Mouse (Mus musculus) heart, embryonic 12.5 days (tissue): ENCODE measurements around the gene Wasl. TPM values are rescaled to one million over a fixed set of nuclear protein-coding genes. Genes with fewer than 3 reads are reported as not detected.

Experiments used
- ATAC-seq: fragments of 200-750 bp; cut with Nextera tagmentation; 2 replicates; pipeline ENCODE4 v1.8.0; 2017; ENCODE audit warnings: moderate TSS enrichment, moderate library complexity; ENCODE audit not compliant: insufficient number of reproducible peaks, low FRiP score
- H3K27ac ChIP-seq: fragments of 300-500 bp; sonication (generic); 2 replicates; pipeline ENCODE4 v1.5.1; 2016; ENCODE audit warnings: mild to moderate bottlenecking, moderate library complexity; ENCODE audit not compliant: poor library complexity, severe bottlenecking
- H3K27me3 ChIP-seq: fragments of 300-500 bp; sonication (generic); replicated peaks from 2 replicates; pipeline ENCODE4 v1.6.1; 2016; ENCODE audit warnings: mild to moderate bottlenecking, moderate library complexity
- H3K36me3 ChIP-seq: fragments of 300-500 bp; sonication (generic); 2 replicates; pipeline ENCODE4 v1.6.1; 2016; ENCODE audit warnings: mild to moderate bottlenecking, moderate library complexity
- H3K4me1 ChIP-seq: fragments of 300-500 bp; sonication (generic); replicated peaks from 2 replicates; pipeline ENCODE4 v1.6.1; 2016; ENCODE audit warnings: mild to moderate bottlenecking
- H3K4me2 ChIP-seq: fragments of 300-500 bp; sonication (generic); 2 replicates; pipeline ENCODE4 v1.6.1; 2016; ENCODE audit warnings: mild to moderate bottlenecking, moderate library complexity
- H3K4me3 ChIP-seq: fragments of 300-500 bp; sonication (generic); 2 replicates; pipeline ENCODE4 v1.5.1; 2016; ENCODE audit warnings: mild to moderate bottlenecking
- H3K9ac ChIP-seq: fragments of 300-500 bp; sonication (generic); 2 replicates; pipeline ENCODE4 v1.6.1; 2016; ENCODE audit warnings: mild to moderate bottlenecking, moderate library complexity
- H3K9me3 ChIP-seq: fragments of 300-500 bp; sonication (generic); replicated peaks from 2 replicates; pipeline ENCODE4 v1.6.1; 2016; ENCODE audit warnings: mild to moderate bottlenecking, moderate library complexity
- WGBS: fragments of 180-500 bp; shearing (Covaris S2); methylation state at CpG from one replicate; pipeline ENCODE4 v1.1.7; 2016; 5-methylcytosine and 5-hydroxymethylcytosine counted together
- polyA plus RNA-seq: library from polyadenylated mRNA; unstranded; fragments of >200 nt; fragmentation: Nextera tagmentation; extraction: Ambion mirVana; gene quantifications from 2 replicates; pipeline ENCODE4 v1.2.1, GENCODE M21; 2016

The Wasl gene
- polyA plus RNA-seq, 1 experiment from 2014 or later = 66.1 TPM

- no peak overlapping the region for H3K4me3 ChIP-seq
Observed at GRCm38 (mm10) chr6:24585431-24586310, 79.1 kb downstream of the Wasl start.

DNA sequence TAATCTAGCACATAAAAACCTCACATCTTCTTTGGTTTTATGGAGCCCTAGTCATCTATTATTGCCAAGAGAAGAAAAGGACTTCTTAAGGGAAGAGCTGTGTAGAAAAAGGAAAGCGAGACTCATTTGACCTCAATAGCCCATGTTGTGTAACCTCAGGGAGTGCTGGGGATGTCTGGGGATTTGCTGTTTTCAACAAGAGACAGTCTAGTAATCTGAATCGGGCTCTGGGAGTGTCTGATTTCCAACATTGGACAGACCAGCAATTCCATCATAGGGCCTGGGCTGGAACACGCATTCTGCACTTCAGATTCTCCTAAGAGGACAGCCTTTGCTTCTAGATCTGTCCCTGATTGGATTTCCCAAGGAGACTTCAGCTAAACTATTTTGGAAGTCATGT is 81.4 kb downstream of the Wasl start:
- Histone ChIP-seq H3K4me3 (no peak overlapping the region), H3K9me3 (0 out of 2 replicates have a peak, but pooled peaks cover 2% of the 10 kb centered on the region), H3K9ac (no peak overlapping the region), H3K27ac (no peak overlapping the region), H3K36me3 (no peaks in the 10 kb centered on the region), H3K4me1 (peaks cover 26% of the 10 kb centered on the region), H3K4me2 (no peak overlapping the region), H3K27me3 (no peaks in the 10 kb centered on the region)
- no peak for ATAC-seq
- WGBS = 70% methylated on average over 3 of the region's 3 CpGs

More at GRCm38 (mm10) chr6:24585431-24586310, 79.1 kb downstream of the Wasl start:
- Histone ChIP-seq H3K9ac (no peak overlapping the region; the same call in 1 of the 2 replicates), H3K27ac (peak overlapping the region; percentile 74), H3K9me3 (0 out of 2 replicates have a peak, but pooled peaks cover 2% of the 10 kb centered on the region), H3K4me2 (peak overlapping the region; percentile 36), H3K36me3 (no peaks in the 10 kb centered on the region), H3K4me1 (peaks cover 29% of the 10 kb centered on the region), H3K27me3 (no peaks in the 10 kb centered on the region)
- 22% methylated on average over 10 of the region's 10 CpGs for WGBS
- ATAC-seq = peak; percentile 51

DNA sequence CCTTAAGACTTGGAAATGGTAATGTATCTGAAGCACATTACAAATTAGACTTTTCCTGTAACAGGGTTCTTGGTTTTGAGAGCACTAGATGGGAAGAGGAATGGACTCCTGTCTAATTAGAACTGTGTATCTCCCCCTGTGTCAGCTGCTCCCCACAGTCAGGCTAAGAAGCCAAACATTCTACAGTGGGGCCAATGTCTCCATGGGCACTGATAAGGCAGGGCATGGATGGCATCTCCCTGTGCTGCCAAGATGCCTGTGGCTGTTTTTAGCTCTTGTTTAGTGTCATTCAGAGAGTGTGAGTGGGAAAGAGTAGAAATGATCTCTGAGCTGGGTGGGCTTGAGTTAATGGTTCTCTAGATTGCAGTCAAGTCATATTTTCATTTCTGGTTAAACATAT is 91.5 kb downstream of the Wasl start:
- Histone ChIP-seq H3K27me3 (no peaks in the 10 kb centered on the region), H3K4me1 (peaks cover 7% of the 10 kb centered on the region), H3K36me3 (no peaks in the 10 kb centered on the region), H3K9ac (no peak overlapping the region), H3K4me3 (no peak overlapping the region), H3K9me3 (peaks cover 5% of the 10 kb centered on the region; the same call in 1 of the 2 replicates), H3K4me2 (no peak overlapping the region), H3K27ac (no peak overlapping the region)
- no peak for ATAC-seq

DNA sequence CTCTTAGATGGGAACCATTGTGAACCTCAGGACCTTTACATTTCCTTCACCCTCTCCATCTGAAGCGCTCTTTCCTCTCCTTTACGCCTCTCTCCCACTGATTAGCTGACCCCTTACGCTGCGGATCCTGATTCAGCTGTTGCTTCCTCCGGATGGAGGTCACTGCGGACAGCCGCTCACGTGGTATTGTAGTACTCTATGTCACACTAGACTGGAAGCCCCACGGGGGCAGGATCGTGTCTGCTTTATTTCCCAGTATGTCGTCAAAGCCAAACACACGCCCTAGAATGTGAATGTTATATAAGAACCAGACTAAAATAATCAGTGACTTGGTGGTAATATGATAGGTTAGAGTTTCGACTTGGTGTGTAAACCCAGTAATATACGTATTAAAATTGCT is 92.4 kb downstream of the Wasl start:
- H3K4me1 ChIP-seq = peaks cover 7% of the 10 kb centered on the region
- no peak overlapping the region for H3K9ac ChIP-seq
- H3K36me3 ChIP-seq = no peaks in the 10 kb centered on the region
- no peak overlapping the region for H3K4me2 ChIP-seq
- no peaks in the 10 kb centered on the region for H3K27me3 ChIP-seq
- 81% methylated on average over 14 of the region's 14 CpGs for WGBS
- H3K9me3 ChIP-seq = peaks cover 5% of the 10 kb centered on the region; the same call in 1 of the 2 replicates
- H3K4me3 ChIP-seq = no peak overlapping the region
- no peak overlapping the region for H3K27ac ChIP-seq
- no peak for ATAC-seq

- no peak overlapping the region for H3K4me2 ChIP-seq
- peaks cover 7% of the 10 kb centered on the region for H3K4me1 ChIP-seq
- H3K9ac ChIP-seq = no peak overlapping the region
- peaks cover 5% of the 10 kb centered on the region; the same call in 1 of the 2 replicates for H3K9me3 ChIP-seq
- no peak overlapping the region for H3K4me3 ChIP-seq
- 54% methylated on average over 6 of the region's 6 CpGs for WGBS
- ATAC-seq = no peak
- H3K27me3 ChIP-seq = no peaks in the 10 kb centered on the region
- H3K27ac ChIP-seq = peak overlapping the region; percentile 18; the same call in 1 of the 2 replicates
- no peaks in the 10 kb centered on the region for H3K36me3 ChIP-seq
Observed at GRCm38 (mm10) chr6:24571126-24571525, 93.7 kb downstream of the Wasl start.

- Histone ChIP-seq H3K4me3 (no peak overlapping the region), H3K9ac (no peak overlapping the region), H3K36me3 (no peaks in the 10 kb centered on the region), H3K4me2 (no peak overlapping the region), H3K9me3 (peaks cover 5% of the 10 kb centered on the region; the same call in 1 of the 2 replicates), H3K4me1 (peaks cover 7% of the 10 kb centered on the region), H3K27ac (no peak overlapping the region), H3K27me3 (no peaks in the 10 kb centered on the region)
- ATAC-seq = no peak
- WGBS = 72% methylated on average over 11 of the region's 11 CpGs
Observed at GRCm38 (mm10) chr6:24570278-24570677, 94.5 kb downstream of the Wasl start.

- Histone ChIP-seq H3K4me1 (peaks cover 7% of the 10 kb centered on the region), H3K4me2 (no peak overlapping the region), H3K36me3 (no peaks in the 10 kb centered on the region), H3K9ac (no peak overlapping the region), H3K9me3 (peaks cover 5% of the 10 kb centered on the region; the same call in 1 of the 2 replicates), H3K27me3 (no peaks in the 10 kb centered on the region), H3K27ac (no peak overlapping the region), H3K4me3 (no peak overlapping the region)
- no peak for ATAC-seq
- 49% methylated on average over 1 of the region's 1 CpGs for WGBS
Observed at GRCm38 (mm10) chr6:24569711-24570110, 95.1 kb downstream of the Wasl start.

DNA sequence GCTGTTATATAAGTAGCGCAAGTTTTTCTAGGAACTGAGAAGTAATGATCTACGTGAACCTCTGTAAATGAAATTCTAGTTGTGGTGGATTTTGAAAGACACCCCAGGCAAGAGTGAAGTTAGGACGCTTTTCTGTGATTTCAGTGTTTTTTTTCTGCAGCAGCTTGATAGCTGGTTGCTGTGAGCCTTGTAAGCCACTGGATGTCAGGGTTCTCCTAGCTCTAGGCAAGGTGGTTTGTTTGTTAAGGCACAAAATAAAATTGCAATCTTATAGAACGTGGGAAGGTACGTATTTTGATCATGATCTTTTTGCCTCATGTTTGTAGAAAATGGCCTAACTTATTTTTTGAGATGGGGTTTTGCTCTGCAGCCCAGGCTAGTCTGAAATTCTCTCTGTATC is 95.8 kb downstream of the Wasl start:
- no peak overlapping the region for H3K27ac ChIP-seq
- ATAC-seq = no peak

GRCm38 (mm10) chr6:24564886-24565285 is 99.9 kb downstream of the Wasl start:
- no peak overlapping the region for H3K9ac ChIP-seq
- H3K27me3 ChIP-seq = no peaks in the 10 kb centered on the region
- H3K9me3 ChIP-seq = no peaks in the 10 kb centered on the region
- H3K4me3 ChIP-seq = no peak overlapping the region
- no peak overlapping the region for H3K4me2 ChIP-seq
- peaks cover 3% of the 10 kb centered on the region; the same call in 1 of the 2 replicates for H3K4me1 ChIP-seq
- no peak overlapping the region for H3K27ac ChIP-seq
- ATAC-seq = no peak
- no peaks in the 10 kb centered on the region for H3K36me3 ChIP-seq
- WGBS = 86% methylated on average over 1 of the region's 1 CpGs

More for the DNA sequence above, 95.8 kb downstream of the Wasl start:
- no peak overlapping the region for H3K9ac ChIP-seq
- H3K4me3 ChIP-seq = no peak overlapping the region
- H3K4me2 ChIP-seq = no peak overlapping the region
- no peaks in the 10 kb centered on the region for H3K36me3 ChIP-seq
- WGBS = 73% methylated on average over 5 of the region's 5 CpGs
- H3K27me3 ChIP-seq = no peaks in the 10 kb centered on the region
- H3K9me3 ChIP-seq = peaks cover 3% of the 10 kb centered on the region; the same call in 1 of the 2 replicates
- H3K4me1 ChIP-seq = peaks cover 7% of the 10 kb centered on the region

GRCm38 (mm10) chr6:24564081-24564480 is 100.7 kb downstream of the Wasl start:
- ATAC-seq = no peak
- WGBS = 62% methylated on average over 9 of the region's 9 CpGs
- no peak overlapping the region for H3K27ac ChIP-seq

More at GRCm38 (mm10) chr6:24564081-24564480, 100.7 kb downstream of the Wasl start:
- H3K9ac ChIP-seq = no peak overlapping the region
- H3K27me3 ChIP-seq = no peaks in the 10 kb centered on the region
- no peak overlapping the region for H3K4me3 ChIP-seq
- H3K4me1 ChIP-seq = no peaks in the 10 kb centered on the region
- no peaks in the 10 kb centered on the region for H3K9me3 ChIP-seq
- H3K4me2 ChIP-seq = no peak overlapping the region
- no peaks in the 10 kb centered on the region for H3K36me3 ChIP-seq
